Mouse (Mus musculus): Measurements from ENCODE around the gene Dqx1.

Dqx1 gene

GRCm38 (mm10) chr6:83033249-83034185 lies 24.1 kb upstream of the Dqx1 start, which contains the start of the genes Dok1 and Loxl3:
Gene Dok1 (minus strand): TSS chr6:83033471.
Gene Loxl3 (plus strand): TSS chr6:83034173.
- in situ Hi-C loops (cut with MboI): no loop called here

GRCm38 (mm10) chr6:83034463-83035055 lies 23.1 kb upstream of the Dqx1 start:
- in situ Hi-C loops (cut with MboI): no loop called here

GRCm38 (mm10) chr6:83037188-83037587 lies 20.5 kb upstream of the Dqx1 start:
- in situ Hi-C loops (cut with MboI): no loop called here

DNA sequence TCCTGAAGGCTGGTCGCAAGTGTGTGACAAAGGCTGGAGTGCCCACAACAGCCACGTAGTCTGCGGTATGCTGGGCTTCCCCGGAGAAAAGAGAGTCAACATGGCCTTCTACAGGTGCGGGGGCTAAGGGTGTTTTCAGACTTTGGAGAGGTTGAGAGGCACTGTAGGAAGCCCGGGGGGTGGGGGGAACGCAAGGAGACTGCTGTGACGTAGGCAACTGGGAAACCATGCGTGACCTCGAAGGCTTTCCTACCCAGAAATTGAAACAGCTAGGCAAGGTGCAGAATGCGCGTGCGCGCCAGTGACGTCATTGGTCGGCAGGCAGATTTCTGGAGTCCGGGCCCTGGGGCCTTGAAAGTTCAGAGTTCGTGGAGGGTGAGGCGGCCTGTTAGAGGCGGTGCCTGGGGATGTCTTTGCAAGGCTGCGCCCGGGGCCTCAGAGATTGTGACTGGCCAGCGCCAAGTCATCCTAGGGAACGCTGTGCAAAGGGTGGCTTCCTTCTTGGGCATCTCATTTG lies 19.1 kb upstream of the Dqx1 start:
- in situ Hi-C loops (cut with MboI): no loop called here

GRCm38 (mm10) chr6:83040601-83041000 lies 17.0 kb upstream of the Dqx1 start:
- in situ Hi-C loops (cut with MboI): no loop called here

- in situ Hi-C loops (cut with MboI): no loop called here
These were observed 14.1 kb upstream of the Dqx1 start for GRCm38 (mm10) chr6:83043561-83043960.

- in situ Hi-C loops (cut with MboI): no loop called here
These were observed 13.7 kb upstream of the Dqx1 start for GRCm38 (mm10) chr6:83043993-83044392.

DNA sequence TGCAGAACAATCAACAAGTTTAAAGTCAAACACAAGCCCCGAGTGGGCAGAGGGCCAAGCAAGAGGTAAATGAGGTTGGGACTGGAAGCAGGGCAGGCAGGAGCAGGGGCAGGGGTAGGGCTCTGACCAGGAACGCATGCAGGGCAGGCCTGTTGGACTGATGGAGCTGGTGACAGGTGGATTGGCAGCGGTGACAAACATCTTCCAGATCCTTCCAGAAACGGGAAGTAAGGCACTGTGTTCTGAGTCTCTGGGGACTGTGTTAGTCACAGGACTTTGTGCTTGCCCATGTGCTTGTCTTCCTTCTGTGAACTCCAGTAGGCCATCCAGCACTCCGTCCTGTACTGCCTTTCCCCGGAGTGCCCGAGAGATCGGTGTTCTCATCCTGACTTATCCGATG lies 12.9 kb upstream of the Dqx1 start:
- in situ Hi-C loops (cut with MboI): no loop called here

DNA sequence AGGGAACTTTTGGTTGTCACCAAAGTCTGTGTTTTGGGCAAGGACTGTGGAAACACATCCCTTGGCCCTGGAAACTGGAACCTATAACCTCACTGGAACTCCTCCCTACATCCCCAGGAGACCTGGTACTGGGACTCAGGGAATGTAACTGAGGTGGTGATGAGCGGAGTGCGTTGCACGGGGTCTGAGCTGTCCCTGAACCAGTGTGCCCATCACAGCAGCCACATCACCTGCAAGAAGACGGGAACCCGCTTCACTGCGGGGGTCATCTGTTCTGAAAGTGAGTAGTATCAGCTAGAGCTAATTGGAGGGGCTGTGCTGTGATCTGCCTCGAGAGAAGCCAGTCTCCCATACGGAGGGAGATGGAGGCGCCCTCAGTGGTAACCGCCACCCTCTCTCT lies 8.3 kb upstream of the Dqx1 start:
- in situ Hi-C loops (cut with MboI): no loop called here

GRCm38 (mm10) chr6:83053136-83053960 lies 4.3 kb upstream of the Dqx1 start:
- in situ Hi-C loops (cut with MboI): no loop called here

GRCm38 (mm10) chr6:83054074-83054851 lies 3.4 kb upstream of the Dqx1 start, which contains the start of gene Aup1:
Gene Aup1 (plus strand): TSS chr6:83054521.
- in situ Hi-C loops (cut with MboI): no loop called here

GRCm38 (mm10) chr6:83054871-83055431 lies 2.7 kb upstream of the Dqx1 start, which contains the start of gene Htra2:
Gene Htra2 (minus strand): TSS chr6:83055273.
- in situ Hi-C loops (cut with MboI): no loop called here

- in situ Hi-C loops (cut with MboI): no loop called here
These were observed 1.1 kb downstream of the Dqx1 start for GRCm38 (mm10) chr6:83058725-83059124.

- in situ Hi-C loops (cut with MboI): no loop called here
These were observed 8.4 kb downstream of the Dqx1 start for GRCm38 (mm10) chr6:83065995-83066394.

DNA sequence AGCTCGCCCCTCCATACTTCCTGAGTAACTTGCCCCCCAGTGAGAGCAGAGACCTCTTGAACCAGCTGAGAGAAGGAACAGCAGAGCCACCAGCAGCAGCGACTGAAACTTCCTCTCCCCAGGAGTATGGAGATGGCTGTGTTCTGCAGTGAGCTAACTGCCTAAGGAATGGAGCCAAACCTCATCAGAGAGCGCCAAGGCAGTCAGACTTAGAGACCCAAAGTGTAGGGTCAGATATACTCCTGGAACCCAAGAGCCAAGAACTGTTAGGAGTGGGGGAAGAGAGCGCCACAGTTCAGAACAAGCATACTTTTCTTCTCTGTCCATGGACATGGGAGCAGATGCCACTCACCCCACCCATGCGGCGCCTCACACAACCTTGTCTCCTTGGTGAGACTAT lies 8.8 kb downstream of the Dqx1 start:
- in situ Hi-C loops (cut with MboI): no loop called here

DNA sequence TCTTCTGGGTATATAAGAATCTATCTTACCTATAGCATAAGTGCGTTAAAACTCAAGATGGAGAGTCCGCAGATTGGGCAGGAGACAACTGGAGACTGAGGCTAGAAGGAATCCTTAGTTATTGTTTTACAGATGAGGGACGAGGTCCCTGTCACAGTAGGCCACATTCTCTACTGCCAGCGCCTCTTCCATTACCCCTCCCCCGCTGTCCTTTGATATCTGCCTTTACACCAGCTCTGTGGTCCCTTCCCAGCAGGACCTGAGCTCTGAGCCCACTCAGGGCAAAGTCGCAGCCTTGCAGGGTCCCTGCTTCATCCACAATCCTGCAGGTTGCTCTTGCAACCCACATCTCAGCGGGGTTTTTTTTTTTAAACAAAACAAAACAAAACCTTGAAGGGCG lies 10.6 kb downstream of the Dqx1 start:
- in situ Hi-C loops (cut with MboI): no loop called here

DNA sequence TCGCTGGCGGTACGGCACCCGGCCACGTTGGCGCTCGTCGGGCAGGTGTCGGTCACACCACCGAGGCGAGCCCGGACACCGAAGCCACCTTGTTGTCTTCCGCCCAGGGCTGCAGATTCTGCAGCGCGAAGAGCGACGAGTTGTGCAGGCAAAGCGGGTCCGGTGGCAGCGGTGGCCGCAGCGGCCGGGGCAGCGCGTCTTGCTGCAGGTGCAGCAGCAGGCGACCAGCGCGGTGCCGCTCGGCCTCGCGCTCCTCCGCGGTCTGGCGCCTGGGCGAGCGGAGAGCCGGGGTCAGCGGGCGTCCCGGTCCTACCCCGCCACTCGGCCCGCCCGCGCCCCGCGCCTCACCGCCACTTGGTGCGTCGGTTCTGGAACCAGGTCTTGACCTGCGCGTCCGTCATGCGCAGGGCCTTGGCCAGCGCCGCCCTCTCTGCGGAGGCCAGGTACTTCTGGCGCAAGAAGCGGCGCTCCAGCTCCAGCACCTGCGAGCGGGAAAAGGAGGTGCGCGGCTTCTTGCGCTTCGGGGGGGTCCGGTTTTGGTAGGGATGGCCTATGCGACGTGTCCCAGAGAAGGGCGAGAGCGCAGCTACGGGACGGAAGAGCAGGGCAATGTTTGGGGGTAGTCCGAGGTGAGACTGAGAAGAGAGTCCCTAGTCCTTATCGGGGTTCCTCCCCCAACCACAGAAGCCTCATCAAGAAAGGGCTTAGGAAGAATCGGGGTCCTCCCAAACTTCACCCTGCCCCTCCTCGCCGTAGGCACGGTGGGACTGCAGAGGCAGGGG lies 11.3 kb downstream of the Dqx1 start:
- in situ Hi-C loops (cut with MboI): no loop called here

- in situ Hi-C loops (cut with MboI): loop anchor here (10.0 kb wide), 1 partner anchor 65 kb away; no protein-coding TSS in a partner anchor
These were observed 12.0 kb downstream of the Dqx1 start for GRCm38 (mm10) chr6:83069488-83070246.

GRCm38 (mm10) chr6:83070247-83070310 lies 12.4 kb downstream of the Dqx1 start, which contains the start of gene Tlx2:
Gene Tlx2 (minus strand): TSS chr6:83070293.
- in situ Hi-C loops (cut with MboI): loop anchor here (10.0 kb wide), 1 partner anchor 65 kb away; no protein-coding TSS in a partner anchor
